Mouse (Mus musculus): ENCODE data around the gene Ism2. TPM values are rescaled to one million over a fixed set of nuclear protein-coding genes. Genes with fewer than 3 reads are reported as not detected.

Ism2 gene
- polyA plus RNA-seq, 1 experiment from 2014 or later = 0.84 TPM

DNA sequence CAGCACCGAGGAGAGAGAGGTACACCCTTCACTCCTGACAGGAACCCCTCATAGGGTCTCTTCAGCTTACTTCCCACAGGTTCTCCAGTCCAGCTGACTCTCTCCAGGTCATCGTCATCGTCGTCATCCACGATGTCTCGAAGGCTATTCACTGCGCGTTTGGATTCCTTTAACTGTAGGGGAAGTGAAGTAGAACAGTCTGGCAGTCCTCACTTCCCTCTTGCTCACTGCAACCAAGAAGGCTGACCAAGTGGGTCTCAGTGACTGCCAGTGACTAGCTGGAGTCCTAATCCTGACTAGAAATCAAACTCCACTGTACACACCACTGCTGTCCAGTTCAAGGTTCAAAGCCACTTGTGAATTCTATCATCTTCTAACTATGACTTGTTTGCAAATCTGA lies 38.9 kb downstream of the Ism2 start:
- peaks cover 79% of the 10 kb centered on the region for H3K36me3 ChIP-seq
- H3K4me1 ChIP-seq = peaks cover 5% of the 10 kb centered on the region; the same call in 1 of the 2 replicates

DNA sequence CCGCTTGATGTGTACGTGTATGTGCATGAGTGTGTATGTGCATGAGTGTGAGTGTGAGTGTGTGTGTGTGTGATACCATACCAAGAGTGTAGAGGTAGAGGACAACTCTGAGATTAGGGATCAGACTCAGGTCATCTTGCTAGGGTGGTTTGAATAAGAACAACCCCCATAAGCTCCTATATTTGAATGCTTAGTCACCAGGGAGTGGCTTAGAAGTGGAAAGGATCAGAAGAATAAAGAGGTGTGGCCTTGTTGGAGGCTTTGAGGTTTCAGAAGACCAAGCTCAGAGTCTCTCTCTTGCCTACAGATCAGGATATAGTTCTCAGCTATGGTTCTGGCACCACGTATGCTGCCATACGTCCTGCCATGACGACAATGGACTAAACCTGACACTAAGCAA lies 42.9 kb downstream of the Ism2 start:
- 91% methylated on average over 5 of the region's 5 CpGs for WGBS
- no peaks in the 10 kb centered on the region for H3K4me1 ChIP-seq
- DNase-seq (ENCODE audit: low spot score) = no peak
- no peaks in the 10 kb centered on the region for H3K9me3 ChIP-seq
- H3K36me3 ChIP-seq = peaks cover 92% of the 10 kb centered on the region
- H3K27me3 ChIP-seq (ENCODE audit: insufficient read depth, poor library complexity, severe bottlenecking) = no peaks in the 10 kb centered on the region
- no peak overlapping the region for H3K27ac ChIP-seq
- H3K4me3 ChIP-seq = no peak overlapping the region

More for the DNA sequence above, 38.9 kb downstream of the Ism2 start:
- DNase-seq (ENCODE audit: low spot score) = no peak
- no peaks in the 10 kb centered on the region for H3K27me3 ChIP-seq (ENCODE audit: insufficient read depth, poor library complexity, severe bottlenecking)
- no peak overlapping the region for H3K27ac ChIP-seq
- no peak overlapping the region for H3K4me3 ChIP-seq
- H3K9me3 ChIP-seq = no peaks in the 10 kb centered on the region
- 94% methylated on average over 8 of the region's 8 CpGs for WGBS

DNA sequence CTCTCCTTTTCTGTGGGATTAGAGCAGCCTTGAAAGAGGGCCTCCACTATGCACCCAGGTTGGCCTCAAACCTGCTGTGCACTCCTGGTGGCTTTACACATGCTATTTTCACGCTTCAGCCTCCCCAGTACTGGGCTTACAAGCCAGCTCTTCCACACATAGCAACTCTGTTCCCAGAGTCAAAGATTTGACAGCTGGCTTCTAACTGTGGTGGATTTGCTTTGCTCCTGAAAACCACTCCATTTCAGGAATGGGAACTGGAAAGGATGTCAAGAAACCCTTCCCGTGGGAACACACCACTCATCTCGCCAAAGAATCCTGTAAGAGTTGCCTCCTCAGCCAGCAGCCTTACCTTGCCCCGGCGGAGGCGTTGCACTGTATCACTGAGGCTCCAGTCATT lies 45.6 kb downstream of the Ism2 start:
- DNase-seq (ENCODE audit: low spot score) = peak; percentile 43
- 92% methylated on average over 6 of the region's 6 CpGs for WGBS
- H3K27ac ChIP-seq = no peak overlapping the region
- peaks cover 95% of the 10 kb centered on the region for H3K36me3 ChIP-seq
- no peaks in the 10 kb centered on the region for H3K4me1 ChIP-seq
- no peaks in the 10 kb centered on the region for H3K27me3 ChIP-seq (ENCODE audit: insufficient read depth, poor library complexity, severe bottlenecking)
- H3K9me3 ChIP-seq = no peaks in the 10 kb centered on the region
- H3K4me3 ChIP-seq = no peak overlapping the region

DNA sequence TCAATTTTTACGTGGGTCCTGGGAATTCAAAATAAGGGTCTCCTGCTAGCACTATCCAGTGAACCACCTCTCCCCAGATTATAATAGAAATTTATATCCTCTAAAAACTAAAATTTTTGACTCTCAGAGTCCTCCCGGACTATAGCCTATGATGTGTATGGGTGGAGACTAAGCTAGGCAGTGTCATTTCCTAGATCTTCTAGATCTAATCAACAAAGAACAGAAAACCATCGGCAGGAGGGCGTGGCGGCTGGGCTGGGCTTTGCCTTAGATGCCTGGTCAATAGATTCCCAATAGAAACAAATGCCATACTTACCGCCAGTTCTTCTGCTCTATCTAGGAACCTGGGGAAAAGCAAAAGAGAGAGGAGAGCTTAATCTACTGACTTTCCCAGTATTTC lies 49.3 kb downstream of the Ism2 start:
- no peaks in the 10 kb centered on the region for H3K9me3 ChIP-seq
- no peaks in the 10 kb centered on the region for H3K27me3 ChIP-seq (ENCODE audit: insufficient read depth, poor library complexity, severe bottlenecking)
- peaks cover 88% of the 10 kb centered on the region for H3K36me3 ChIP-seq
- H3K4me1 ChIP-seq = no peaks in the 10 kb centered on the region
- no peak for DNase-seq (ENCODE audit: low spot score)
- H3K4me3 ChIP-seq = no peak overlapping the region
- H3K27ac ChIP-seq = no peak overlapping the region
- WGBS = 94% methylated on average over 6 of the region's 6 CpGs

DNA sequence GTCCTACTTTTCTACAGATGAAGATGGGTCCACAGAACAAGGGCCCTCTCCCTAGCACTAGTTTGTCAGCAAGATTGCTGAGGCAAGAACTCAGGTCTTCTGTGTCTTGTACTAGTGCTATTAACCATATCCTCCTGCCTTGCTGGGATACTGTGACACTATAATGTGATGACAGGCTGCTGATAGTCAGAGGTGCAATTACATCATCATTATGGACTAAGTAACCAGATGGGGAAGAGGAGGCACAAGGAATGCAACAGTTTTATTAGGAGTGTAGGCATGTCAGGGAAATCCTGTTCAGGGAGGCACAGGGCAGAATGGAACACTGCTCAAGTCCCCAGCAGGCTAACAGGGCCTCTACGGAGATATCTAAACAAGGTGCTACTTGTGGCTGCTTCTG lies 60.9 kb downstream of the Ism2 start, which contains the start of gene Noxred1:
Gene Noxred1, minus strand, starts transcription at position 101 of the 400 bp plus-strand sequence.
- Histone ChIP-seq H3K27me3 (ENCODE audit: insufficient read depth, poor library complexity, severe bottlenecking) (no peaks in the 10 kb centered on the region), H3K27ac (no peak within 1 kb of the TSS), H3K4me1 (peaks cover 10% of the 10 kb centered on the region; the same call in 1 of the 2 replicates), H3K36me3 (peaks cover 53% of the 10 kb centered on the region), H3K9me3 (no peaks in the 10 kb centered on the region), H3K4me3 (no peak within 1 kb of the TSS)
- no peak for DNase-seq (ENCODE audit: low spot score)
- WGBS = 63% methylated on average over 1 of the region's 1 CpGs

DNA sequence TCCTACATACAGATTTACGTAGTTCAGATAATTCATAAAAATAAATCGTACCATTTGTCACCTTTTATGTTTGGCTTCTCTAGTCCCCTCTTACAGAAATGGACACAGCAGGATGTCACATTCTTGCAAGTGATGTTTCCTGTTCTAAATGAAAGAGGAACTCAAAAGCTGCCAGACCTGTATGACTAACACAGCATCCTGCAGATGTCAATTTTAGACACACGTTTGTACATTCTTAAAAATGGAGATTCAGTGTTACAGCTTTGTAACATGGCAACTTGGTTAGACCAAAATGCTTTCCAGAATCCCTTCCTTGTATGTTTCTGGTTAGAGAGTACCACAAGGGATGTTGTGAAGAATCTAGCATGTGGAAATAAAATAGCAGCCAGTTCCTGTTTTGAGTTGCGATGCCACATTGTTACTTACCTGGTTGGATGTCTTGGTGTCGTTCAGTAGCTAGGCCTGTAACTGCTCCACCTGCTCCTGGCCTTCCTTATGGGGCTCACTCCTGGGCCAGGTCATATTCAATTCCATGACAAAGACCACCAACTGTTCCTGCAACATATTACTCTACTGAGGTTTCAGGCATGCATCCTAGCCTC lies 62.5 kb downstream of the Ism2 start:
- Histone ChIP-seq H3K4me3 (no peak overlapping the region), H3K27me3 (ENCODE audit: insufficient read depth, poor library complexity, severe bottlenecking) (no peaks in the 10 kb centered on the region), H3K27ac (no peak overlapping the region), H3K36me3 (peaks cover 40% of the 10 kb centered on the region), H3K4me1 (peaks cover 10% of the 10 kb centered on the region; the same call in 1 of the 2 replicates), H3K9me3 (no peaks in the 10 kb centered on the region)
- 87% methylated on average over 5 of the region's 5 CpGs for WGBS
- DNase-seq (ENCODE audit: low spot score) = no peak

DNA sequence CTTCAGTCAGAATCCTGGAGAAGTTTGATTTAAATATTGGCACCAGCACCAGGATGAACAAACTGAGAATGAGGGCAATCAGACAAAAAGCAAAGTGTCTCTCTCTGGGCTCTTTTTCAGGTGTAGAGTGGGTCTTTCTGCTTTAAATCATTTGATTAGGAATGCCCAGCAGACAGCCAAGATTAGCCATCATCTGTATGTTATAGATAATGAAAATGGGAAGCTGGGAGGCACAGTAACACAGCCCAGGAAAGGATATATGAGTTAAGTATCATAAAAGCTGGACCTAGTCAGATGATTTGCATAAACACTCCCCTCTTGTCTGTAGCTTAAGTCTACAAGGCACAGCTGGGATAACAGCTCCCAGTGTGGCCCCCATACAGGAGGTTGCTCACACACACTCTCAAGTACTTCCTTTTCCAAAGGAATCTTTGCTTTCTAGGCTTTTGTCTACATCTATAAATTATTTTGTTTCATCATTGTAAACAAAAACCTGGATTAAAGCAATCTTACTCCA lies 69.1 kb downstream of the Ism2 start:
- no peak overlapping the region for H3K4me3 ChIP-seq
- DNase-seq (ENCODE audit: low spot score) = no peak
- H3K36me3 ChIP-seq = no peaks in the 10 kb centered on the region
- no peak overlapping the region for H3K27ac ChIP-seq
- peaks cover under 1% of the 10 kb centered on the region; the same call in 1 of the 2 replicates for H3K4me1 ChIP-seq
- H3K9me3 ChIP-seq = no peaks in the 10 kb centered on the region
- H3K27me3 ChIP-seq (ENCODE audit: insufficient read depth, poor library complexity, severe bottlenecking) = no peaks in the 10 kb centered on the region

DNA sequence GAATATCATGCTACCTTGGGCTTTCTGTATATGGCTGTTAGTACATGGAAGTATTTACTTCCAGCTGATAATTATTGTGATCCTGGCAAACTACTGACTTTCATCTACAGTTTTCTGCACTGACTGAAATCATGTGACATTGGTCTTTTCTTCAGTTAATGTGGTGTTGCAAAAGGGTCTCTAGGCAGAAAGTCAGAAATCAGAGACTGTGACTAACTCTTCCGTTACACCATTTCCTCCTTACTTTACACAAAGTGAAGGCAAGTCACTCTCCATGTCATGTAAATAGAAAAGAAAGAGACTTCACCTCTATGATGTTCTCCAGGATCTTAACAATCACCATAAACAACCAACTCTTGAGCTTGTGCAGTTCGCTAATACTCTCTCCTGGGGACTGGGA lies 69.9 kb downstream of the Ism2 start:
- 78% methylated on average over 2 of the region's 2 CpGs for WGBS
- H3K9me3 ChIP-seq = no peaks in the 10 kb centered on the region
- no peaks in the 10 kb centered on the region for H3K27me3 ChIP-seq (ENCODE audit: insufficient read depth, poor library complexity, severe bottlenecking)
- H3K36me3 ChIP-seq = no peaks in the 10 kb centered on the region
- peaks cover 8% of the 10 kb centered on the region; the same call in 1 of the 2 replicates for H3K4me1 ChIP-seq
- H3K27ac ChIP-seq = no peak overlapping the region
- H3K4me3 ChIP-seq = no peak overlapping the region
- DNase-seq (ENCODE audit: low spot score) = no peak

Small RNA genes lying within 50 kb of the gene (microRNA-seq; reads per million reads assigned to microRNA genes)
- gene Gm47293 = not detected

Other genes starting within 250 kb of the Ism2 start
- gene Ngb, start 197.2 kb downstream of the Ism2 start, polyA plus RNA-seq (2016; fragmentation: Nextera tagmentation; extraction: Ambion mirVana) = 0.11 and 0.29 TPM in 2 replicates
- 36.9 and 38.0 TPM in 2 replicates for gene Gstz1, start 152.5 kb downstream of the Ism2 start, polyA plus RNA-seq (2016; fragmentation: Nextera tagmentation; extraction: Ambion mirVana)
- gene Pomt2, start 151.7 kb downstream of the Ism2 start, polyA plus RNA-seq (2016; fragmentation: Nextera tagmentation; extraction: Ambion mirVana) = 16.1 and 16.3 TPM in 2 replicates
- gene Samd15, start 100.0 kb downstream of the Ism2 start, polyA plus RNA-seq (2016; fragmentation: Nextera tagmentation; extraction: Ambion mirVana) = 2.1 and 2.3 TPM in 2 replicates
- gene Tmed8, start 99.3 kb downstream of the Ism2 start, polyA plus RNA-seq (2016; fragmentation: Nextera tagmentation; extraction: Ambion mirVana) = 2.0 and 2.4 TPM in 2 replicates
- gene Noxred1, start 61.0 kb downstream of the Ism2 start, polyA plus RNA-seq (2016; fragmentation: Nextera tagmentation; extraction: Ambion mirVana) = 0.80 and 0.90 TPM in 2 replicates
- gene Vipas39, start 33.4 kb downstream of the Ism2 start, polyA plus RNA-seq (2016; fragmentation: Nextera tagmentation; extraction: Ambion mirVana) = 37.4 and 39.7 TPM in 2 replicates
- gene Ahsa1, start 33.2 kb downstream of the Ism2 start, polyA plus RNA-seq (2016; fragmentation: Nextera tagmentation; extraction: Ambion mirVana) = 237 and 277 TPM in 2 replicates
- 76.7 and 76.9 TPM in 2 replicates for gene Sptlc2, start 88.7 kb upstream of the Ism2 start, polyA plus RNA-seq (2016; fragmentation: Nextera tagmentation; extraction: Ambion mirVana)
- 265 and 273 TPM in 2 replicates for gene Slirp, start 144.2 kb upstream of the Ism2 start, polyA plus RNA-seq (2016; fragmentation: Nextera tagmentation; extraction: Ambion mirVana)
- gene Alkbh1, start 144.3 kb upstream of the Ism2 start, polyA plus RNA-seq (2016; fragmentation: Nextera tagmentation; extraction: Ambion mirVana) = 49.2 and 61.9 TPM in 2 replicates
- gene Snw1, start 172.6 kb upstream of the Ism2 start, polyA plus RNA-seq (2016; fragmentation: Nextera tagmentation; extraction: Ambion mirVana) = 94.5 and 116 TPM in 2 replicates
- not detected in 2 replicates for gene Gm5788, start 195.0 kb upstream of the Ism2 start, polyA plus RNA-seq (2016; fragmentation: Nextera tagmentation; extraction: Ambion mirVana)
- not detected in 2 replicates for gene Gm8300, start 214.6 kb upstream of the Ism2 start, polyA plus RNA-seq (2016; fragmentation: Nextera tagmentation; extraction: Ambion mirVana)